Mouse (Mus musculus) lung, postnatal 0 days (tissue): ENCODE results near the gene Tnfaip3.

Source experiments
- CTCF ChIP-seq: IDR thresholded peaks from 2 replicates; pipeline ENCODE4 v1.5.1; 2016; ENCODE audit warnings: antibody characterized with exemption, mild to moderate bottlenecking
- EP300 ChIP-seq: IDR thresholded peaks from 2 replicates; pipeline ENCODE4 v1.6.1; 2016; ENCODE audit warnings: antibody characterized with exemption, mild to moderate bottlenecking, control low read depth

- TF ChIP-seq CTCF (no peak), EP300 (no peak)
These were observed 28.2 kb upstream of the Tnfaip3 start for GRCm38 (mm10) chr10:19043529-19044262.
